Mouse (Mus musculus): ENCODE data around the gene Ankrd33.

DNA sequence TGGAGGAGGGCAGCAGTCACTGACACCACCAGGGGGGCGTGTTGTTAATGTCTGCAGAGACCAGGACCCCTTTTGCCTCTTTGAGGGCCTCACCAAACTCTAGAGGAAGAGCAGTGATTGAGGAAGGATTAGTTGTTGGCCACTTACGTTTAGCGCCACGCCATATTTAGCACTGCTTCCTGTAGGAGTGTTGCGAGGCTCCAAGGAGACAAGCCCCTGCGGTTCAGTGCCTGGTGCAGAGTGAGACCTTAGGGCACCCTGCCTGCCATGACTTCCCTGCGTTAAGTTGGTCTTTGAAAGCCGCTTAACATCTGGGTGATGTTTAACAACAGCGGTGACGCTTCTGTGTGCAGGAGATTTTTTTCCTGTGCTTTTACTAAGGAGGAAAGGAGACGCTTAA is 15.9 kb downstream of the Ankrd33 start:
- no peak for TF ChIP-seq POLR2A (IDR thresholded peaks at IDR 0.05; ENCODE audit: low read depth, low read length)
- TF ChIP-seq CTCF (conservative IDR thresholded peaks at IDR 0.05; ENCODE audit: insufficient read depth, insufficient read length, low read depth, low read length) = no peak
